Mouse (Mus musculus) urinary bladder, adult 18-20 months (tissue): ENCODE measurements around the gene Ntmt1.

Experiments used
- DNase-seq, 2 experiments: peaks; one replicate each; pipeline ENCODE4 v3.0.0; 2022; ENCODE audit warnings: low spot score in 2 of 2, mixed read lengths in 2 of 2

Gene Ntmt1

GRCm38 (mm10) chr2:30784078-30784994 lies 23.3 kb upstream of the Ntmt1 start:
- no peak for DNase-seq

GRCm38 (mm10) chr2:30787466-30787865 lies 20.2 kb upstream of the Ntmt1 start:
- DNase-seq = no peak

DNA sequence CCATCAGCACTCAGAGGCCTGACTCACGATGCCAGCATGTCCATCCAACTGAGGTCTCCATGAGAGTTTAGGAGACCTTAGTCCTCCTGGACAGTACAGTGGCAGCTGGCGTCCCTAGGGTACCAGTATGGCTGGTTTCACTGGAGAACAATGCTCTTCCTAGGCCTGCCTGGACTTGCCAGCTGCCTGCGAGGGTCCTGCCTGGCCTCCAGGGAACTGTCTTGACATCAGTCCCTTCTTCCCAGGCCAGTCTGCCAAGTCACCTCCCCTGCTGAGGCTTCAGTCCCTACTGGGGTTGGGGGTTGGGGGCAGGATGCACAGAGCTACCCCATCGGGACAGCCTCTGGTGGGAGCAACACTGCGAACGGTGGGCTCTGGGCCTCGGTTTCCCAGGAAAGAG lies 15.6 kb upstream of the Ntmt1 start:
- DNase-seq = no peak

DNA sequence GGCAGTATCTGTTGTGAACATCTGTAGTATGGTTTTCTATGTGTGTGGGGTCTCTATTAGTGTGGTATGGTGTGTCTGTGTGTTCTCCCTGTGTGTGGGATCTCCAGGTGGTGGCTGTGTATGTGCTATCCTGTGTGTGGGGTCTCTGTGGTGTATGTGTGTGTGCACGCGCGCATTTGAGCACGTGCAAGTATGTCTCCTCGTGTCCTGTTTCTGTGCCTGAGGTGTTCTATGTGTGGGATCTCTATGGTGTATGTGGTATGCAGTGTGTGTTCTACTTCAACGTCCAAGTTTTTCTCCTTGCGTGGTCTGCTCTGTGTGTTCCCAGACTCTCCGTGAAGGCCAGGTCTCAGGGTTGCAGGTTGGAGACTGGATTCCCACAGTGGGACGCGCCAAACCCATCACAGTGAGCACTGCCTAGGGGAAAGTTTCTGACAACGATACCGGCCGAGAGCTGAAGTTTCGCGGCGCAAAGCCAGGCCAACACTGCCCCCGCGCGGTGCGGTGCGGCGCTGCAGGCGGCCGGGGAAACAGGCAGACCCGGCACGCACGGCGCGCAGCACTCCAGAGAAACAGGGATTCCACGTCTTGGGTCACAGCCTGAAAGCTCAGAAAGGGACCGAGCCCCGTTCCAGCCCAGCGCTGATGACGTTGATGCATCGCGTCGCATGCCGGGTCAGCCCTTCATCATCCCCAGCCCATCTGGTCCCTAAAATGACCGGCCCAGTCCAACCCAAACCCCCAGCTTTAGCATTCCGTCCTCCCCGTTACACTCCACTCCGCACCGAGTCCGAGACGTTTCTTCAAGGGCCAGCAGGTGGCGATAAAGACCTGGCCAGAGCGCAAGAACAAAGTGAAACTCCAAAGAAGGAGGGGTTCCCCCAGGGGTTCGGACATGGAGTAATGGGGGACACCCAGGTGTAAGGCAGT lies 13.2 kb upstream of the Ntmt1 start:
- peak; percentile 94 to 99 for DNase-seq

DNA sequence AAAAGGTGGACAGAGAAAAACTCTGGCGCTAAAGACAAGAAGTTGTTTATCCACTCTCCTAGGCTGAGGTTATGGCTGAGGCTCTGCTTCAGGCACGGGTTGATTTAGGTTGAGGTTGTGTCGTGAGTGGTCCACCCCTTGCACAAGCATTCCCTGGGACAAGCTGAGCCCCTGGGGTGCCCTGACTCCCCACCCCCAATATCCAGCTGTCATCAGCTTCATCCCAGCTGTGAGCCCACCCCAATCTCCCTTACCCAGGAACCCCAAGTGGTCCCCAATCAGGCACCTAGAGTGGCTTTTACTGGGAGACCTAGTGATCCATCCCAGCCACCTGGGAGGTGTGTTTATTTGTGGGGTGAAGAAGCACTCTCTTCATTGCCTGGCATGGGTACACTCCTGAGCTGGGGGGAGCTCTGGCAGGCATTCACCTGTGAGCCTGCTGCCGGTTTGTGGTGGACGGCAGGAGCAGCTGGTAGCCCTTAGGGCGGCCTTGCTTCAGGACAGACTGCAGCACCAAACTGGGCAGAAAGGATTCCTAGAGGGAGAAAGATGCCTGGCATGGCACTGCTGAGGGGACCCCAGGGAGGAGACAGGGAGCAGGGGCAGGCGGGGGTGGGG lies 12.2 kb upstream of the Ntmt1 start:
- DNase-seq = no peak

DNA sequence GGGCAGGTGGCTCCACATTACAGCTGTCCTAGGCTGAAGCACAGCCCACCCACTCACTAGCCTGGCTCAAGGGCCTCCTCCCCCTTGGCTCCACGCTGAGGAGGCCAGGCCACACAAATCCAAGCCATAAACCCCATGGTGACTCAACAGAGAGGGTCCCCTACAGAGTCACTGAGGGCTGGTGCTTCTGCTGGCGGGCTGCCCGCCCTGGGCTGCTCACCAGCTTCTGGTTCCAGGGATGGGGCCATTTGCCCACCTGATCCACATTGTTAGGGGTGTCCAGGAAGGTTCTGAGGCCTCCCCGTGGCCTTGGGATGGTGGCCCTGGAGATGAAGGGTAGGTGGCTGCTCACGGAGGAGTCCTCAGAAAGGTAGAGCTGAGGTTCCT lies 11.7 kb upstream of the Ntmt1 start:
- DNase-seq = no peak

GRCm38 (mm10) chr2:30796382-30796781 lies 11.2 kb upstream of the Ntmt1 start:
- DNase-seq = peak; percentile 50 to 71

GRCm38 (mm10) chr2:30799456-30799855 lies 8.2 kb upstream of the Ntmt1 start:
- no peak for DNase-seq

- DNase-seq = no peak
These were observed 7.0 kb upstream of the Ntmt1 start for GRCm38 (mm10) chr2:30800671-30801066.

DNA sequence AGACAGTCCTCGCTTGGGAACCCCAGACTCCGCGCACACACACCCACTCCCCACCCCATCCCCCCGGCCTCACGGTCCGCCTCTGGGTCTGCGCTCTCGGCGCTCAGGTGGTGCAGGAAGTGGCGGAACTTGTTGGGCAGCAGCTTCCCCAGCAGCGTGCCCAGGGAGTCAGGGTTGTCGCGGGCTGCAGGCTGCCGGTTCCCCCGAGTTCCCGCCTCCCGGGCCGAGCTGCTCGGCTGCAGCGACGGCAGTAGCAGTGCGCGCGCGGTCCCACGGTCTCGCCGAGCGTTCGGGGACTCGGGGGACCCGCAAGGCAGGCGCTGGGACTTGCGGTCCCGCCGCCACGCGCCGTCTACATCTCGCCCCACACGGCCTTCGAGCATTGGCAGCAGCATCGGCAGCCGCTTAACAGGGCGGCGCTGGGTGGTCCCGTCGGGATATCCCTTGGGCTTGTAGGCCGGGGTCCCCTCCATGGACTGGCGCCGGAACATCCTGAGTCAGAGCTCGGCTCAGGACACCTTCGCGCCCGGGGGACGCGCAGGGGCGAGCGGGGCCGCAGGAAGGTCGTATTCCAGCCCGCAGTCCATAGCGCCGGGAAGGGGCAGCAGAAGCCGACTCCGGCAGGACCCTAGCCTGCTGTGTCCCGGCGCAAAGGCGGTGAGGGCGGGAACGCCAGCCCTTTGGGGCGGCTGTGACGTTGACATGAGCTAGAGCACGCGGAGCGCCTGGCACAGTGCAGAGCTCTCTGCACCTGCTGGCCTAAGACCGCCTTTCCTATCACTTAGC lies 6.4 kb upstream of the Ntmt1 start:
- no peak for DNase-seq

- no peak for DNase-seq
These were observed 4.0 kb upstream of the Ntmt1 start, which contains the start of gene 1700001O22Rik for GRCm38 (mm10) chr2:30803604-30804003. 1700001O22Rik (minus strand) TSS chr2:30803661.

DNA sequence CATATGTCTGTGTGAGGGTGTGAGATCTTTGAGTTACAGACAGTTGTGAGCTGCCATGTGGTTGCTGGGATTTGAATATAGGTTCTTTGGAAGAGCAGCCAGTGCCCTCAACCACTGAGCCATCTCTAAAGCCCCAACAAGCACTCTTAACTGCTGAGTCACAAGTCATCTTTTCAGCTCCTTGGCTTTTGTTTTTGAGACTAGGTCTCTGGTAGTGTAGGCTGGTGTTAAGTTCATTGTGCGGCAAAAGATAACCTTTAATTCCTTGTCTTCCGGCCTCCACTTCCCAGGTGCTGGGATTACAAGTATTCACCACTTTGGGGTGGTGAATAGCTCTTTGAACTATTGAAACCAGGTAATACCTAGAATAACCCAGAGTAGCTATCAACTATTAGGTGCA lies 1.6 kb upstream of the Ntmt1 start:
- no peak for DNase-seq

DNA sequence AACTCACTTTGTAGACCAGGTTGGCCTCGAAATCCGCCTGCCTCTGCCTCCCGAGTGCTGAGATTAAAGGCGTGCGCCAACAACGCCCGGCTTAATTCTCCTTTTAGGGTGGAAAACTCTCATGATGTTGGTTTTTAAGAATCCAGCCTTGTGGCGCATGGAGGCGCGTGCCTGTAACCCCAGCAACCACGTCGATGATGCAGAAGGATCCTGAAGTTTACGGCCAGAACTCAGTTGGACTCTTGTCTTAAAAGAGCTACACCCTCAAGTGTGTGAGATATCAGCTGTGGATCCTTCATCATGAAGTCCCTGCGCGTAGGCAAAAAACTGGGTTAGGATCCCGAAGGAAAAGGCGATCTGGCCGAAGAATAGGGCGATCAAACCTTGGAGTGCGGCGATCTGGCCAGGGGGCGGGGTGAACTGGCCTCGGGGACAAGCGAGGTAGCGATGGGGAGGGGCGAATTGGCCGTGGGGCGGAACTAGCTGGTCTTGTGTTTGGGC lies 429 bp upstream of the Ntmt1 start:
- peak in 1 of 2 experiments; percentile 25 for DNase-seq

- DNase-seq = no peak
These were observed 650 bp downstream of the Ntmt1 start for GRCm38 (mm10) chr2:30808296-30808655.

GRCm38 (mm10) chr2:30809503-30809902 lies 1.9 kb downstream of the Ntmt1 start:
- DNase-seq = no peak

DNA sequence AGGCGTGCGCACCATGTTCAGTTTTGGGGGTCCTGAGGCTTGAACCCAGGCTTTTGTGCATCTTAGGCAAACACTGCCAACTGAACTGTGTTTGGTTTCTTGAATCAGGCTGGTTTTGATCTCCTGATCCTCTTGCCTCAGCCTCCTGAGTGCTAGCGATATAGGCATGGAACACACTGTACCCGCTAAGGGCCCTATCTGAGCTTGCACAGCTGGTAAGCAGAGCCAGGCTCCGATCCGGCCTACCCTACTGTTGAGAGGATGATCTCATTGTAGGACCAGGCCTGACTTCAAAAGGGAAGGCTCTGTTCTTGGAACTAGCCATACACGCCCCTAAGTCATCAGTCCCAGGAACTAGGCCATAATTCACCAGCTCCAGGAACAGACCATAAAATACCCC lies 2.9 kb downstream of the Ntmt1 start:
- DNase-seq = no peak

- DNase-seq = no peak
These were observed 8.8 kb downstream of the Ntmt1 start for GRCm38 (mm10) chr2:30816383-30816782.

- DNase-seq = no peak
These were observed 12.2 kb downstream of the Ntmt1 start for GRCm38 (mm10) chr2:30819873-30820272.

GRCm38 (mm10) chr2:30821073-30821472 lies 13.4 kb downstream of the Ntmt1 start:
- DNase-seq = no peak

GRCm38 (mm10) chr2:30822460-30822859 lies 14.8 kb downstream of the Ntmt1 start:
- no peak for DNase-seq
